Mouse (Mus musculus): ENCODE measurements around the gene Ipo8.

Ipo8 gene

DNA sequence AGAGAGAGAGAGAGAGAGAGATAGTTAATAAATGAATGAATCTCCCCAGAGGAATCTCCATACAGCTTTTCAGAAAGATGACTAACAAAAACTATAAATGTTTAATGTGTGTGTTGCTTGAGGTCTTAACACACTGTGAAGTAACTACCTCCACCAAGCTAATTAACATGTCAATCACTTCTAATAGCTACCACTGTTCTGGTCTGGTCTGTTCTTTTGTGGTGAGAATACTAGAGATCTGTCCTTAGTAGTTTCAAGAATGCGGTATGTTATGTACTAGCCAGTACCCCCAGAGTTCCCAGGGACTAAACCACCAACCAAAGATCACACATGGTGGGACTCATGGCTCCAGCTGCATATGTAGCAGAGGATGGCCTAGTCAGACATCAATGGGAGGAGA is 74.7 kb downstream of the Ipo8 start:
- no peak for DNase-seq (ENCODE audit: low spot score)

DNA sequence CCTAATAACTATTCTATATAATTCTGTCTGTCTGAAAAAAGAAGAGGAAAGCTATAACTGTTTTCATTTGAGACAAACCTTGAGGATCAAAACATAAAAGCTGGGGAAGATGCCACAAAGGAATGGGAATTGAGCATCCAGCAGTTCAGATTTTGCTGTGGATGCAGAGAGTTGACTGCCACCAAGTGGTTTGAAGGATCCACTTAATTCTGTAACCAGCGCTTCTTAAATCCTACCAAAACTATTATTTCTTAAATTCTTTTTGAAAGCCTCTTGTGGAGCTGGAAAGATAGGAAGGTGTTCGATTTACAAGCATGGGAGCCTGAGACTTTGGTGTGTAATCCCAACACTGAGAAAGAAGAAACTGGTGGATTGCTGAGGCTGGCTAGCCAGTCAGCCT is 79.9 kb downstream of the Ipo8 start:
- no peak for DNase-seq (ENCODE audit: low spot score)

DNA sequence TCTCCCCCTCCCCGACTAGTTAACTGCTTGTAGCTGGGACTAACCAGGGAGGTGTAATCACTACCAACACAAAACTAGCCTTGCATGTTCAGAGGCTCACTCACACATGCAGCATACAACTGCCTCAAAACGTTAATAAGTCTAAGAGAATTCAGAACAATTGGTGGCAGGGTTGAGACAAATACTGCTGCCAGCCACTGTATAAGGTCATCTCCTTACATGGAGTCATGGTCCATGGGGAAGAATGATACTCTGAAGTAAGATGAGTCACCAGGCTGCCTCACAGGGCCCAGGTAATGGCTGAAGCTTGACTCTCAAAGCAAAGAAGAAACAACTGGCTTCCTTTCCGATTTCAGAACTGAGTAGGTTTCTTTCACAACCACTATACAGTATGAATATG is 81.1 kb downstream of the Ipo8 start:
- no peak for DNase-seq (ENCODE audit: low spot score)

DNA sequence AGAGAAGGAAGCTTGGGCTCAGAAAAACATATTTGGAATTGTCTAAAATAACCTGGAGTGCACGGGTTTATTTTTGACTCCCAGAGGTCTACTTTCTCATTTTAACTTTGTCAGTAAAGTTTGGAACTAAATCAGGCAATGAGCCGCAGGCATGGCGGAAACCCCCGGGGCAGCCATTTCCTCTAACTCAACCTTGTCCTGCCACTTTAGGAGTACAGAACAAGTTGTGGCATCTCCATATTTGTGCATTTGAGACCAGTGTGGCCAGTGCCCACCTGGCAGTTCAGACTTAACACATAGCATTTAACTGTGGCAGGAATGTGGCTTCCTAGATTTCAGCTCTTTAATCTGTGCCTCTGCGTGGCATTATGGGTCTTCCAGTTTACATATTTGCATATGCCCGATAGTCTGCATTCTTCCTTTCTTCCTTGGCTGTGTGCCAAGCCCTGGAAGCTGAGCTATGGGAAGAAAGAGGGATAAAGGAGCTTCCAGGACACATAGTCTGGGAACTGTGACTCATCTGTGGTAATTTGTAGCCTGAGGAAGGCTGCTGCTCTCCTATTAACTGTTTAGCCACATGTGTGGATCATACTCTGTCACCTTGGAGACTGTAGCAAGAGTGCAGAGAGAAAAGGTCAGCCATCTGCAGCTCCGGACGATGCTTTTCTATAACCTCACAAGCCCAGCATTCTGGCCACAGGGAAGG is 90.6 kb downstream of the Ipo8 start:
- no peak for DNase-seq (ENCODE audit: low spot score)

DNA sequence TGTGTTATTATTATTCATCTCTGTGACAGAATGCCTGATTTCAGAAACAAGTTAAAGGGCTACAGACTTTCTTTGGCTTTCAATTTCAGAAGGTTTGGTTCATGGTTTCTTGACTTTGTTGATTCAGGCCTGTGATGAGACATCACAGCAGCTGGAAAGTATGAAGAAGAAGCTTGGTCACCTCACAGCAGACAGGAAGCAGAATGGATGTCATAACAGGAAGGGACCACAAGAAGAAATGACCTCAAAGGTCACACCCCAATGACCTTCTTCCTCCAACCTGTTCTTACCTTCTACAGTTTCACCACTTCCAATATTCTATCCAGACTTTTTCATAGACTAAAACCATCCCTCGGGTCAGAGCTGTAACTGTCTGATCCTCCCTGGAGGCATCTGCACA is 94.9 kb downstream of the Ipo8 start:
- no peak for DNase-seq (ENCODE audit: low spot score)

DNA sequence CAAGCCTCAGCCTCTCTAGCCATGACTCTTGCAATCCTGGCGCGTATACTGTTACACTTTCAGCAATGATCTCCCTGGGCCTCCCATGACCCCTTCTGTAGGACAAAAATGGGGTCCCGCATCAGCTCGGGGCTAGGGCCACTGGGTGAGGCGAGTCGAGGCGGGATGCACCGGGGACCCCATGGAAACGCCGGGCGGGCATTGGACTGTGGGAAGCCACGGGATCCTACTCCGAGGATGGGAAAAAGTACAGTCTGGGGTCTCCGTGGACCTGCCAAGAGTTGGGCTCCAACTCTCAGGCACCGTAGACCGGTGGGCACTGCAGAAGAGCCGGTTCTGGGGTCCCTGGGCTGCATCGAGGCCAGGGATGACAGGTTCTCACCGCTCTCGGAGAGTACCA is 97.3 kb downstream of the Ipo8 start:
- no peak for DNase-seq (ENCODE audit: low spot score)

DNA sequence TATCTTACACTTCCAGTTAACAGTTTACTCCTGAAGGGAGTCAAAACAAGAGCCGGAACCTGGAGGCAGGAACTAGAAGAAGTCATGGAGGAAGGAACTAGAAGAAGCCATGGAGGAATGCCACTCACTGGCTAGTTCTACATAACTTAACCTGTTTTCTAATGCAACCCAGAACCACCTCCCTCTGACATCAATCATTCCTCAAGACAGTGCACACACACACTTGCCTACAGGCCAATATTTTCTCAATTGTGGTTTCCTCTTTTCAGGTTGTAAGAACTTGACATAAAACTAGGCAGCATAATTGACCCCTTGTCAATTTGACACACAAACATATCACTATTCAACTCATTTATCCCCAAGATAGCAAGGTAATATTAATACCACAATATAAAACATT is 98.3 kb downstream of the Ipo8 start:
- no peak for DNase-seq (ENCODE audit: low spot score)

DNA sequence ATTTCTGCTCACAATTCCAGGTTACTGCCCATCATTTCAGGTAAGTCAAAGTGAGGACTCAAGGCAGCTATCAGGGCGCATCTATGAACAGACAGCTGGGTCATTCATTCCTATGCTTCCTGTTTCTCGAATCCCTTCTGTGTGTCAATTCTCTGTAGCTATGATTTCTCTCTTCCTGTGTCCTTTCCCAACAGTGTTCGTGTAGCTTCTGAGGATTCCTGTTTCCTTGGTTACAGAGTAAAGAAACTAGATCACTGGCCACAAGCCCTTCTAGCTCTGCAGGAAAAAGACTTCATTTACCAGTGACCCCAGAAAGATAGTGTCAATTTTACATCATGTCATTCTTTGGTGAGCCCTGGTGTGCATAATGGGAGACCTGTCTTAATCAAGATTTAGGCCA is 102.7 kb downstream of the Ipo8 start:
- no peak for DNase-seq (ENCODE audit: low spot score)

DNA sequence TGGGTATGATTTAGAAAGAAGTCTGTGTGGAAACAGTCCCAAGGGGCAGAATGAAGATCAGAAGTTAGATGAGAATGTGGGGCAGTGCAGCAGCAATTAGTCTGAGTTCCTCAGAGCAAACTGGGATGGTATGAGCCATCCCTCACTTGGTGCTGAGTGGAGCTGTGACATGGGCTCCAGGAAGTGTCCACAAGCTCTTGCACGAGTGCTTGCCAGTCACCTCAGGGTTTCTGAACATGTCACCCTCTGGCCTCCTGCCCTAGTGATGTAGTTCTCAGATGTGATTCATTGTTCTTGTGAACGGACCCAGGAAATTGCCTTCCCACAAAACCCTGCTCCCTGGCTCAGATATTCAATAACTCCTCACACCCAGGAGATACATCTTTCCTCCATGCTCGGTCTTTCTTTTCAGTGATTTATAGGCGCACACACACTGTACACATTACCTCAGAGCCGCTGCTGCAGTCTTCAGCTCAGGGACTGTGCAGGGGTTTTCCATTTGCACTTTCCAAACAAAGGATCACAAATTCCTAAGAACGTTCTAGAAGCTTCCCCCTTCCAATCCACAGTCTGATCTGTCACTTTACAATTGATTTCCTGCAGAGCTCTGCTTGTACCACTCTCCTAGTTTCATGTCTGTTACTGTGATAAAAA is 103.3 kb downstream of the Ipo8 start:
- DNase-seq (ENCODE audit: low spot score), result no peak

DNA sequence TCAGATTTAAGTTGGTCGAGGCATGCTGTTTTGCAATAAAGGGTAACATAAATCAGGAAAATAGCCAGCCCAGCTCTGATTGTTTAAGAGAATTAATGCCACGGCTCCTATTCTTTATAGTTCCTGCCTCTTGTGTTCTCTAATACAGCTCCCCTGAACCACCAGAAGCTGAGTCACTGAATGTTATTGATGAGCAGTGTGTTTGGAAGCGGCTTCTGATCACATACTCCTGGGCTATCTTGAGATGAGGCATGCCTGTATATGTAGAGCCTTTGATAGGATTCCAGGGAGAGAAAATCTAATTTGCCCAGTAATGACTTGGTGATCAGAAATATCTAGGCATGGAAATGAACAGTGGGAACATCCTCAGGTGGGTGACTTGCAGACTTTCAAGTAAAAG is 106.8 kb downstream of the Ipo8 start:
- no peak for DNase-seq (ENCODE audit: low spot score)
